ENCODE assay signal across 8 mouse cellular contexts in the genomic region with DNA sequence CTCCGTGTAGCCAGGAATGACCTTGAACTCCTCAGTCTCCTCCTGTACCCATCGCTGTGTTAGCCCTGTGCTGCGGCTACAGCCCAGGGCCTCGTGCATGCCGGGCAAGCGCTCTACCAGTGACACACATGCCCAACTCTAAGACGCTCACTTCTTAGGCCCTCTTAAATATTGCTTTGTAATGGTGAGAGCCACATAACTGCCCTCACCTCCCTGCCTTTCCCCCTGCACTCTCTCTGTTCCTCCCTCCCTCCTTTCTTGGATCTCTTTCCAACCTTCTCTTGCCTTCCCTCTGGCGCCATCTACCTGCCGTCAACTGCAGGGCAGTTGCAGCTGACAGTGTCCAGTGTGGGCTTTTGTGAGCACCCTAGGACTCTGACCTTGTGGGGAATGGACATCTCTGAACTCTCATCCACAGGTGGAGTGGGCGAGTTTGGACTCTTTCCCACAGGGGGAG. TPM values are rescaled to one million over a fixed set of nuclear protein-coding genes. Genes with fewer than 3 reads are reported as not detected.
DNase-seq lines count a peak whose midpoint lies in the region; ATAC-seq and TF ChIP-seq lines count a peak whose summit lies in the region.

No protein-coding gene starts in this region.

- peak; percentile 95 for TF ChIP-seq CTCF in forebrain, postnatal 0 days (IDR thresholded peaks at IDR 0.05; ENCODE audit: low read depth)
- peak; percentile 98 for TF ChIP-seq CTCF in lung, embryonic 14.5 days (IDR thresholded peaks at IDR 0.05; ENCODE audit: low read depth)

- ATAC-seq in forebrain, postnatal 0 days: peak; percentile 63
- ATAC-seq in hematopoietic stem cell, adult 5-6 weeks (replicated peaks in 1 of 2; ENCODE audit: insufficient read depth in 1 of 2, low FRiP score in 2 of 2, low TSS enrichment in 1 of 2, low read depth in 1 of 2, poor library complexity in 2 of 2, severe bottlenecking in 2 of 2): peak; percentile 68
- ATAC-seq in lung, embryonic 14.5 days (ENCODE audit: insufficient read depth): peak; percentile 64
- peak; percentile 71 for ATAC-seq in neutrophil, adult 5-6 weeks (ENCODE audit: extremely low read depth, insufficient number of reproducible peaks, low FRiP score, poor library complexity, severe bottlenecking)

- H3K4me3 ChIP-seq in forebrain, postnatal 0 days (ENCODE audit: low read depth, low read length): no peak overlapping the region
- H3K4me3 ChIP-seq in lung, embryonic 14.5 days (ENCODE audit: low read depth, low read length): no peak overlapping the region

- no peaks in the 10 kb centered on the region; the same call in 1 of the 2 replicates for H3K27me3 ChIP-seq in forebrain, postnatal 0 days (ENCODE audit: insufficient read depth, low read length)
- H3K27me3 ChIP-seq in lung, embryonic 14.5 days (ENCODE audit: insufficient read depth, low read length): no peaks in the 10 kb centered on the region

- H3K4me2 ChIP-seq in forebrain, postnatal 0 days (ENCODE audit: low read depth): no peak overlapping the region
- H3K4me2 ChIP-seq in lung, embryonic 14.5 days: no peak overlapping the region

- no peak overlapping the region for H3K27ac ChIP-seq in forebrain, postnatal 0 days (ENCODE audit: low read depth, low read length)
- no peak overlapping the region for H3K27ac ChIP-seq in lung, embryonic 14.5 days (ENCODE audit: low read depth)

- 33% methylated on average over 10 of the region's 10 CpGs for WGBS in forebrain, postnatal 0 days
- WGBS in lung, embryonic 14.5 days: 27% methylated on average over 10 of the region's 10 CpGs

- no peaks in the 10 kb centered on the region for H3K36me3 ChIP-seq in forebrain, postnatal 0 days (ENCODE audit: insufficient read depth)
- no peaks in the 10 kb centered on the region for H3K36me3 ChIP-seq in lung, embryonic 14.5 days (ENCODE audit: insufficient read depth)

- H3K9ac ChIP-seq in forebrain, postnatal 0 days: no peak overlapping the region
- H3K9ac ChIP-seq in lung, embryonic 14.5 days: no peak overlapping the region

- H3K4me1 ChIP-seq in forebrain, postnatal 0 days (ENCODE audit: insufficient read depth): no peaks in the 10 kb centered on the region
- no peaks in the 10 kb centered on the region for H3K4me1 ChIP-seq in lung, embryonic 14.5 days (ENCODE audit: insufficient read depth)

- H3K9me3 ChIP-seq in forebrain, postnatal 0 days (ENCODE audit: low read length): no peaks in the 10 kb centered on the region
- H3K9me3 ChIP-seq in lung, embryonic 14.5 days (ENCODE audit: low read depth, low read length): no peaks in the 10 kb centered on the region

- DNase-seq in ES-CJ7 (ENCODE audit: low read depth, low spot score): peak; percentile 74
- peak; percentile 56 to 60 for DNase-seq in cerebellum, adult 18-20 months
- peak; percentile 68 for DNase-seq in forebrain, postnatal 0 days
- peak; percentile 46 to 61 for DNase-seq in layer of hippocampus, adult 8-10 months (ENCODE audit: low spot score in 2 of 2)
- DNase-seq in lung, embryonic 14.5 days: peak; percentile 91
- peak; percentile 56 for DNase-seq in testis, postnatal 14 days (ENCODE audit: low spot score)

RNA-seq across cellular contexts. Expression of gene Ctcfl, which starts 38.5 kb away (rescaled TPM):
- total RNA-seq in forebrain, postnatal 0 days (2014; rRNA removed): not detected in 2 replicates
- polyA plus RNA-seq in forebrain, postnatal 0 days (2015; fragmentation: Nextera tagmentation; extraction: Ambion mirVana): 0.06 TPM in 1 of 2 replicates, not detected in the other
- not detected in 2 replicates for total RNA-seq in hematopoietic stem cell, adult 5-6 weeks (2017)
- total RNA-seq in layer of hippocampus, adult 8-10 months (2022): not detected
- polyA plus RNA-seq in lung, embryonic 14.5 days (2014; fragmentation: Nextera tagmentation; extraction: Ambion mirVana): 0.05 and 0.07 TPM in 2 replicates
- total RNA-seq in neutrophil, adult 5-6 weeks (2017): not detected in 2 replicates
